Mouse (Mus musculus): Measurements from ENCODE around the gene Cmbl. TPM values are rescaled to one million over a fixed set of nuclear protein-coding genes. Genes with fewer than 3 reads are reported as not detected.
"Not testable (repeated sequence)": the region's sequence is repeated elsewhere in the genome, so short reads cannot be mapped to it uniquely, and the experiment has no call there.

The Cmbl gene
- total RNA-seq, 1 experiment from 2014 or later, result not detected

- ATAC-seq (replicated peaks; ENCODE audit: low read depth, poor library complexity, severe bottlenecking), result no peak
Measured at GRCm38 (mm10) chr15:31573287-31573686, 8.1 kb downstream of the Cmbl start.

GRCm38 (mm10) chr15:31573692-31574091 lies 8.5 kb downstream of the Cmbl start:
- no peak for ATAC-seq (replicated peaks; ENCODE audit: low read depth, poor library complexity, severe bottlenecking)

- no peak for ATAC-seq (replicated peaks; ENCODE audit: low read depth, poor library complexity, severe bottlenecking)
Measured at GRCm38 (mm10) chr15:31576076-31576475, 10.9 kb downstream of the Cmbl start.

GRCm38 (mm10) chr15:31581086-31581485 lies 15.9 kb downstream of the Cmbl start:
- not testable (repeated sequence) for ATAC-seq (replicated peaks; ENCODE audit: low read depth, poor library complexity, severe bottlenecking)

GRCm38 (mm10) chr15:31583304-31584085 lies 18.3 kb downstream of the Cmbl start:
- ATAC-seq (replicated peaks; ENCODE audit: low read depth, poor library complexity, severe bottlenecking), result no peak

- ATAC-seq (replicated peaks; ENCODE audit: low read depth, poor library complexity, severe bottlenecking), result peak; percentile 62
Measured at GRCm38 (mm10) chr15:31585238-31585637, 20.0 kb downstream of the Cmbl start.

GRCm38 (mm10) chr15:31586088-31586487 lies 20.9 kb downstream of the Cmbl start:
- no peak for ATAC-seq (replicated peaks; ENCODE audit: low read depth, poor library complexity, severe bottlenecking)

- ATAC-seq (replicated peaks; ENCODE audit: low read depth, poor library complexity, severe bottlenecking), result peak; percentile 78
Measured at GRCm38 (mm10) chr15:31586519-31586918, 21.3 kb downstream of the Cmbl start.

GRCm38 (mm10) chr15:31587789-31588188 lies 22.6 kb downstream of the Cmbl start:
- no peak for ATAC-seq (replicated peaks; ENCODE audit: low read depth, poor library complexity, severe bottlenecking)

GRCm38 (mm10) chr15:31588989-31589640 lies 23.9 kb downstream of the Cmbl start:
- ATAC-seq (replicated peaks; ENCODE audit: low read depth, poor library complexity, severe bottlenecking), result no peak

- no peak for ATAC-seq (replicated peaks; ENCODE audit: low read depth, poor library complexity, severe bottlenecking)
Measured at GRCm38 (mm10) chr15:31590176-31590575, 25.0 kb downstream of the Cmbl start.

GRCm38 (mm10) chr15:31592531-31592930 lies 27.3 kb downstream of the Cmbl start:
- ATAC-seq (replicated peaks; ENCODE audit: low read depth, poor library complexity, severe bottlenecking), result no peak

GRCm38 (mm10) chr15:31594260-31594659 lies 29.1 kb downstream of the Cmbl start:
- ATAC-seq (replicated peaks; ENCODE audit: low read depth, poor library complexity, severe bottlenecking), result no peak

- no peak for ATAC-seq (replicated peaks; ENCODE audit: low read depth, poor library complexity, severe bottlenecking)
Measured at GRCm38 (mm10) chr15:31595651-31596050, 30.5 kb downstream of the Cmbl start.

- ATAC-seq (replicated peaks; ENCODE audit: low read depth, poor library complexity, severe bottlenecking), result no peak
Measured at GRCm38 (mm10) chr15:31599834-31600233, 34.6 kb downstream of the Cmbl start.

GRCm38 (mm10) chr15:31601279-31601645 lies 36.1 kb downstream of the Cmbl start:
- ATAC-seq (replicated peaks; ENCODE audit: low read depth, poor library complexity, severe bottlenecking), result peak; percentile 50

- peak; percentile 81 for ATAC-seq (replicated peaks; ENCODE audit: low read depth, poor library complexity, severe bottlenecking)
Measured at GRCm38 (mm10) chr15:31601646-31602374, 36.6 kb downstream of the Cmbl start, which contains the start of the genes Cct5 and Fam173b. Gene Cct5 (minus strand): TSS chr15:31601804. Gene Fam173b (plus strand): TSS chr15:31601852.

GRCm38 (mm10) chr15:31602426-31602825 lies 37.2 kb downstream of the Cmbl start:
- peak; percentile 36 for ATAC-seq (replicated peaks; ENCODE audit: low read depth, poor library complexity, severe bottlenecking)

GRCm38 (mm10) chr15:31603113-31603512 lies 37.9 kb downstream of the Cmbl start:
- no peak for ATAC-seq (replicated peaks; ENCODE audit: low read depth, poor library complexity, severe bottlenecking)

GRCm38 (mm10) chr15:31606821-31607220 lies 41.6 kb downstream of the Cmbl start:
- no peak for ATAC-seq (replicated peaks; ENCODE audit: low read depth, poor library complexity, severe bottlenecking)

- 0 out of 2 replicates have a peak, but pooled peaks have one; percentile 32 for ATAC-seq (replicated peaks; ENCODE audit: low read depth, poor library complexity, severe bottlenecking)
Measured at GRCm38 (mm10) chr15:31611027-31611426, 45.8 kb downstream of the Cmbl start.

All from common myeloid progenitor, adult 5-6 weeks (primary cell).